Mouse (Mus musculus) layer of hippocampus, postnatal 14 days (tissue): ENCODE data around the gene Nrbf2. TPM values are rescaled to one million over a fixed set of nuclear protein-coding genes. Genes with fewer than 3 reads are reported as not detected.

ENCODE experiments used
- DNase-seq, 2 experiments: peaks; one replicate each; pipeline ENCODE4 v3.0.0; 2021 to 2022; ENCODE audit warnings: low spot score in 2 of 2, mixed read lengths in 1 of 2
- total RNA-seq, 2 experiments: library from RNA; stranded (reverse); gene quantifications; 2 replicates each; pipeline ENCODE4 v1.2.3; 2021

Gene Nrbf2
- total RNA-seq, 2 experiments from 2014 or later, result 16.6 to 18.2 TPM

DNA sequence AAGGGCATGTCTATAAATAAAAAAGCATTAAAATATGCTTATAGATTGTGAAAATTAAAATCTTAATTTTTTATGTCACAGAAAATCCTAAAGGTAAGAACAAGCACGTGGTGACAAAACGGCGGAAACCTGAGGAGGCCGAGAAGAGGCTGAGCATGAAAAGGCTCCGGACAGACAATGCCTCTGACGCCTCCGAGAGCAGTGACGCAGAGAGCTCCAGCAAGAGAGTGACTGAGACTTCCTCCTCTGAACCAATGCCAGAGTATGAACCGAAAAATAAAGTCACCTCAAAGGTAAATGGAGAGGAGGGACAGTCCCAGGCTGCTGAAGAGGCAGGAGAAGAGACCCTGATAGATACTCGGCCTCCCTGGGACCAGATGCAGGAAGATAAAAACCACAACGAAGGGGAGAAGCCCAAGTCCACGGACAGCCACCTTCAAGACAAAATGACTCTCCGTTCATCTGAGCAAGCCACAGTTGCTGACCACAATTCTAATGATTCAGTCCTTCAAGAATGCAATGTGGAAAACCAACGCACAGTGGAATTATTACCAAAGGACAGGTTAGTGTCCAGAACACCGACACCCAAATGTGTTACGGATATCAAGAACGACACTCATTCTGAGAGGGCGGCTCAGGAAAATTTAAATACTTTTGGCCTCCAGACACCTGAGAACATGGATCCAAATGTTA, 66.1 kb downstream of the Nrbf2 start:
- no peak for DNase-seq

DNA sequence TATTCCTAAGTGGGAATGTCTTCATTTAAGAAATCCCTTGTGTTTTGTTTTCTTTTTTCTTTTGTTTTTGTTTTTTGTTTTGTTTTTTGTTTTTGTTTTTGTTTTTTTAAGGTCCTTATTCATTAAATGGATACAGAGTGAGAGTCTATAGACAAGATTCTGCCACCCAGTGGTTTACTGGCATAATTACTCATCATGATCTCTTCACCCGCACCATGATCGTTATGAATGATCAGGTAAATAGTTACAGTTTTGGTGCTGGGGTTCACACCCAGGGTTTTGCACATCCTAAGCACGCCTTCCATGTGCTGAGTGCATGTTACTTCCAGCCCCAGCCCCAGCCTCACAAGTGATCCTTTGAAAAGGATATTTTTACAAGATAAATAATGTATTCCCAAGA, 68.2 kb downstream of the Nrbf2 start:
- DNase-seq, result no peak

Other genes starting within 250 kb of the Nrbf2 start
- 100 to 1,000 TPM in 1 of 2 experiments, 10 to 100 TPM in 1; 96.9 to 104 TPM for gene Jmjd1c, start 189.2 kb downstream of the Nrbf2 start, total RNA-seq
- gene Reep3, start 188.4 kb downstream of the Nrbf2 start, total RNA-seq, result 10 to 100 TPM; 32.0 to 32.2 TPM